Mouse (Mus musculus) midbrain, embryonic 13.5 days (tissue): ENCODE data around the gene Pogz. TPM values are rescaled to one million over a fixed set of nuclear protein-coding genes. Genes with fewer than 3 reads are reported as not detected.
"Not testable (repeated sequence)": the region's sequence is repeated elsewhere in the genome, so short reads cannot be mapped to it uniquely, and the experiment has no call there.

Experiments
- ATAC-seq: fragments of 200-750 bp; cut with Nextera tagmentation; 2 replicates; pipeline ENCODE4 v1.8.0; 2017; ENCODE audit warnings: mild to moderate bottlenecking, moderate TSS enrichment, moderate library complexity
- H3K27ac ChIP-seq: fragments of 300-500 bp; sonication (generic); 2 replicates; pipeline ENCODE4 v1.5.1; 2015; ENCODE audit warnings: inconsistent platforms, mild to moderate bottlenecking, moderate library complexity
- H3K27me3 ChIP-seq: fragments of 300-500 bp; sonication (generic); 2 replicates; pipeline ENCODE4 v1.6.1; 2015; ENCODE audit warnings: mild to moderate bottlenecking, inconsistent platforms
- H3K36me3 ChIP-seq: fragments of 300-500 bp; sonication (generic); 2 replicates; pipeline ENCODE4 v1.6.1; 2015; ENCODE audit warnings: mild to moderate bottlenecking, inconsistent platforms
- H3K4me1 ChIP-seq: fragments of 300-500 bp; sonication (generic); replicated peaks from 2 replicates; pipeline ENCODE4 v1.6.1; 2015; ENCODE audit warnings: inconsistent platforms
- H3K4me2 ChIP-seq: fragments of 300-500 bp; sonication (generic); replicated peaks from 2 replicates; pipeline ENCODE4 v1.6.1; 2015; ENCODE audit warnings: moderate library complexity, mild to moderate bottlenecking, inconsistent platforms
- H3K4me3 ChIP-seq: fragments of 300-500 bp; sonication (generic); replicated peaks from 2 replicates; pipeline ENCODE4 v1.5.1; 2015; ENCODE audit warnings: mild to moderate bottlenecking, inconsistent platforms
- H3K9ac ChIP-seq: fragments of 300-500 bp; sonication (generic); replicated peaks from 2 replicates; pipeline ENCODE4 v1.6.1; 2015; ENCODE audit warnings: mild to moderate bottlenecking, inconsistent platforms
- H3K9me3 ChIP-seq: fragments of 300-500 bp; sonication (generic); 2 replicates; pipeline ENCODE4 v1.6.1; 2016; ENCODE audit warnings: mild to moderate bottlenecking, inconsistent platforms
- WGBS: fragments of 180-500 bp; shearing (Covaris S2); methylation state at CpG from one replicate; pipeline ENCODE4 v1.1.7; 2015; 5-methylcytosine and 5-hydroxymethylcytosine counted together
- polyA plus RNA-seq: library from polyadenylated mRNA; unstranded; fragments of >200 nt; fragmentation: Nextera tagmentation; extraction: Ambion mirVana; gene quantifications from 2 replicates; pipeline ENCODE4 v1.2.1, GENCODE M21; 2015

The Pogz gene
- polyA plus RNA-seq, 1 experiment from 2014 or later, result 26.9 TPM

DNA sequence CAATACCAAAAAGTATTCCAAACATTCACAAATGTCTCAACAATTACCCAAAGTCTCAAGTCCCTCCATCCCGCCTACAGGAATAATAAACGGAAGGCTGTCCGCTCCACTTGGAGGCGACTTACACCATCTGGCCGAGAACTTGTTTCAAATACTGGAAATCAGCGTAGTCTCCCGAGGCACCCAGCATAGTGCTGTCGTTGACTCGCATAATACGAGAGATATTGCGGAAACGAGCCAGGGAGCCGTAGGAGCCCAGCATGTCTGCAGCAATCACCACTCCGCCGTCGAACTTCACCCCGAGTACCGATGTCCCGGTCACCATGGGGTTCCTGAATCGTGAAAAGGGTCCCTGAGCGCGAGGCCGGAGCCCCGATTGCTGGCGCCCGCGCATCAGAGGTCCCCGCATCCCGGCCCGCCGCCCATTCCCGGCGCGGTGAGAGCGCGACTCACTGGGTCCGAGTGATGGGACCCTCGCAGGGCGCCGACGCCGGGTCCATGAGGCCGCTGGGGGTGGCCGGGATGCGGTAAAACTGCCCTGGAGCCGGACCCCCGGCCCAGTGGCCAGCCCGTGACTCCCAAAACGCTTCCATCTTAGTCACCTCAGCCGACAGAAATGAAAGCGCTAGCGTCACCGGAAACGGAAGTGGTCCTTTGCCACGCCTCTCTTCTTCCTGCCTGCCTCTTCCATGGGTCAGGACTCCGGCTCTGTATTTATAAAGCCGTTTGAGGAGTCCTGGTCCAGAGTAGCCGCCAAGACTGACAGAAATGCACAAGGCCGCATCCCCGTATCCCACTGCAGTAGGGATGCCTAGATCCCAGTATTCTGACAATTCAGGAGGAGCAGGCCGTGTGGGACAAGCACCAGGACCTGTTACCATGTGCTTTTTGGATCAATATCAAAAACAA, 49.2 kb downstream of the Pogz start, which contains the start of gene Psmb4:
TSS of gene Psmb4 (minus strand) at position 646 of the 909 bp plus-strand sequence.
- Histone ChIP-seq H3K27ac (peak within 1 kb of the TSS; percentile 87), H3K4me2 (peak within 1 kb of the TSS; percentile 94), H3K4me3 (peak within 1 kb of the TSS; percentile 97), H3K9me3 (no peaks in the 10 kb centered on the region), H3K27me3 (no peaks in the 10 kb centered on the region; the same call in 1 of the 2 replicates), H3K36me3 (peaks cover 37% of the 10 kb centered on the region), H3K9ac (peak within 1 kb of the TSS; percentile 94), H3K4me1 (peaks cover 26% of the 10 kb centered on the region)
- WGBS, result under 1% methylated on average over 61 of the region's 61 CpGs
- peak; percentile 93 for ATAC-seq

DNA sequence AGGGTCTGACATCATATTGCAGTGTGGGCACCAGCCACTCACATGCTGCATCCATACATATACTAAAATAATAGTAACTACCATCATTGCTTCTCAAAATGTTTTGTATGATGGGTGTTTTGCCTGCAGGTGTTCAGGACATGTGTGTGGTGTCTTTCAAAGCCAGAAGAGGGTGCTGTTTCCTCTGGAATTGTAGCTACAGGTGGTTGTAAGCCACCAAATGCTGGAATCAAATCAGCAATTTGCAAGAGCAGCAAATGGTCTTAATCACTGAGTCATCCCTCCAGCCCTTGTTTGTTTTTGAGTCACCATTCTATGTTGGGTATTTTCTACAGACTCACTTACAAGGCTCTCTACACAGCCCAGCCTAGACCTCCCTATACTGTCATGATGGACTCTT, 51.2 kb downstream of the Pogz start:
- Histone ChIP-seq H3K4me2 (no peak overlapping the region), H3K4me3 (no peak overlapping the region)

DNA sequence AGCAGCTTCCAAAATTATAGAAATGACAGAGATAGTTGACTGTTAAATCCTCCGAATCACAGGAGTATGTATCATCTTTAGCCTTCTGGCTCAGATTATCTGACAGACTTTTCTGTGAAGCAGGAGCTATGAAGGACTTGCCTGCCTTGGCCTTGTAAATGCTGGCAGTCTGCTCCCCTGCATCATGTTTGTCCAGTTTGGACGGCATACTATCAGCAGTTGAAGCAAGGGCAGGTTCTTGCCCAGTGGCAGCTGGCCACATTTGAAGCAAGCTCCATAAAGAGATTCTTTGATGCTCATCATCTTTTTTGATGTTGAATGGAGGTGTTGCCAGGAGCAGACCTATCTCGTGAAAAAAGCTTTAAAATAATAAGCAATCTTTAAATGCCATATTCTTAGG, 56.7 kb downstream of the Pogz start:
- 69% methylated on average over 3 of the region's 3 CpGs for WGBS

More for the DNA sequence above, 51.2 kb downstream of the Pogz start:
- ATAC-seq, result no peak
- Histone ChIP-seq H3K27me3 (peaks cover 3% of the 10 kb centered on the region; the same call in 1 of the 2 replicates), H3K27ac (no peak overlapping the region), H3K4me1 (peaks cover 26% of the 10 kb centered on the region), H3K36me3 (peaks cover 17% of the 10 kb centered on the region), H3K9ac (no peak overlapping the region), H3K9me3 (no peaks in the 10 kb centered on the region)

DNA sequence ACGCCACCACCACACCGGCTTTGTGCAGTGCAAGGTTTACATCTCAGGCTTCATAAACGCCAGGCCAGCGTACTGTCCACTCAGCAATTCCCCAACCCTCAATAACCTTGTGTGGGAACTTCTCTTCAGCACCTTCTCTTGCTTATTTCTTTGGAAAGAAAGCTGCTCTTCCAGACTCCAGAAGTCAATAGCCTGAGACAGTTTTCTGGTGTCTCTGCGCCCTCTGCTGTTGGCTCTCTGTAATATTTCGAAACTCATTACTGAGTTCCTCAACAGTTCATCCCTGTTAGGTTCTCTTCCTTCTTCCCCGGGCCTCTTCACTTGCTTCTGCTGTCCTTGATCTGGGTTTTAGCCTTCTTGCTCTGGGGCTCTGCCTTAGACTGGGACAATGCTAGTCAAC, 65.4 kb downstream of the Pogz start:
- Histone ChIP-seq H3K4me2 (no peak overlapping the region), H3K9ac (no peak overlapping the region), H3K27me3 (no peaks in the 10 kb centered on the region), H3K27ac (no peak overlapping the region), H3K9me3 (no peaks in the 10 kb centered on the region), H3K36me3 (no peaks in the 10 kb centered on the region), H3K4me3 (no peak overlapping the region), H3K4me1 (no peaks in the 10 kb centered on the region)
- no peak for ATAC-seq
- 20% methylated on average over 7 of the region's 7 CpGs for WGBS

More for the DNA sequence above, 56.7 kb downstream of the Pogz start:
- Histone ChIP-seq H3K9ac (no peak overlapping the region), H3K4me3 (no peak overlapping the region), H3K4me2 (no peak overlapping the region), H3K36me3 (no peaks in the 10 kb centered on the region), H3K9me3 (no peaks in the 10 kb centered on the region), H3K27ac (no peak overlapping the region), H3K27me3 (peaks cover 3% of the 10 kb centered on the region; the same call in 1 of the 2 replicates), H3K4me1 (no peaks in the 10 kb centered on the region)
- ATAC-seq, result no peak

DNA sequence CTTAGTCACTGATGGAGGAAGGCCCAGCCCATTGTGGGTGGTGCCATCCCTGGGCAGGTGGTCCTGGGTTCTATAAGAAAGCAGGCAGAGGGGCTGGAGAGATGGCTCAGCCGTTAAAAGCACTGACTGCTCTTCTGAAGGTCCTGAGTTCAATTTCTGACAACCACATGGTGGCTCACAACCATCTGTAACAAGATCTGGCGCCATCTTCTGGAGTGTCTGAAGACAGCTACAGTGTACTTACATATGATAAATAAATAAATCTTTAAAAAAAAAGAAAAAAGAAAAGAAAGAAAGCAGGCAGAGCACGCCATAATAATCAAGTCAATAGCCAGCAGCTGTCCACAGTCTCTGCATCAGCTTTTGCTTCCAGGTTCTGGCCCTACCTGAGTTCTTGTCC, 67.4 kb downstream of the Pogz start:
- ATAC-seq, H3K9me3 ChIP-seq, H3K4me2 ChIP-seq, H3K4me1 ChIP-seq, H3K27me3 ChIP-seq, H3K4me3 ChIP-seq, H3K9ac ChIP-seq, H3K27ac ChIP-seq, H3K36me3 ChIP-seq: not testable (repeated sequence)
- WGBS, result 57% methylated on average over 3 of the region's 3 CpGs

DNA sequence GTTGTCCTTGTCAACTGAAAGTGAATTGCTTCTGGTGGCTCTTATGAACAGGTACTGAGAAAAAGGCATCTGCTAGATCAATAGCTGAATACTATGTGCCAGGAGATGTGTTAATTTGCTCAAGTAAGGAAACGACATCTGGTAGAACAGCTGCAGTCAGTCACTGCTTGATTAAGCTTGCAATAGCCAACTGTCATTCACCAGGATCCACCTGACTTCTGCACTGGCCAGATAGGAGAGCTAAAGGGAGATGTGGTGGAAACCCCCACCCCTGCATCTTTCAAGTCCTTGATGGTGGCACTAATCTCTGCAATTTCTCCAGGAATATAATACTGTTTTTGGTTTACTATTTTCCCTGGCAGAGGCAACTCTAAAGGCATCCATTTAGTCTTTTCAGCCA, 69.1 kb downstream of the Pogz start:
- no peak overlapping the region for H3K4me3 ChIP-seq
- H3K27me3 ChIP-seq, result no peaks in the 10 kb centered on the region
- H3K9ac ChIP-seq, result no peak overlapping the region
- ATAC-seq, result no peak
- H3K4me1 ChIP-seq, result no peaks in the 10 kb centered on the region
- no peaks in the 10 kb centered on the region for H3K9me3 ChIP-seq
- 65% methylated on average over 1 of the region's 1 CpGs for WGBS
- H3K27ac ChIP-seq, result no peak overlapping the region
- H3K36me3 ChIP-seq, result no peaks in the 10 kb centered on the region
- H3K4me2 ChIP-seq, result no peak overlapping the region

DNA sequence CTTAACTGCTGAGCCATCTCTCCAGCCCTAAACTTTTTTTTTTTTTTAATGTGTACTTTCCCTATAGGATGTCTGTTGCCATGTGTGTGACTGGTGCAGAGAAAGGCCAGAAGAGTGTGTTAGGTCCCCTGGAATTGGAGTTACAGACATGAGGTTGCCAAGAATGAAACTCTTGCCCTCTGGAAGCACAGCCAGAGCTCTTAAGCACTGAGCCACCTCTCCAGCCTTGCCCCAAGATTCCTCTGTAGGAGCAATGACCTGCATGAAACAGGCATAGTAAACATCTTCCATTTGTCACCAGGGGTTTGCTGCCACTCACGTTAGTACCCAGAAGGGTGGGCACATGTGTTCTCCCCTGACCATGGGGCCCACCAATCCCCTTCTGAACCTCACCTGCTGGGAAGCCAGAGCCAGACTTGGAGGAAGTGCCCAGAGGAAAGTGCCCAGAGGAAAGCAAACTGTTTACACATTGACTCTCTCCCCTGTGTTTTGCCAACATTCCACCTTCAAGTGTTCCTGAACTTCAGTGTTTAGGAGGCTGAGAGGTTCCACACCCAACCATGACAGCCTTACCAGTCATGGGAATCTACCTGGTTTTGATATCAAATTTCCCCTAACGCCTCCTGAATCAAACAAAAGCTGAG, 73.8 kb downstream of the Pogz start:
- ATAC-seq, result no peak
- Histone ChIP-seq H3K4me3 (no peak overlapping the region), H3K4me2 (no peak overlapping the region), H3K27ac (no peak overlapping the region), H3K27me3 (no peaks in the 10 kb centered on the region), H3K9ac (no peak overlapping the region), H3K4me1 (no peaks in the 10 kb centered on the region), H3K9me3 (no peaks in the 10 kb centered on the region), H3K36me3 (no peaks in the 10 kb centered on the region)
- WGBS, result 78% methylated on average over 2 of the region's 2 CpGs

DNA sequence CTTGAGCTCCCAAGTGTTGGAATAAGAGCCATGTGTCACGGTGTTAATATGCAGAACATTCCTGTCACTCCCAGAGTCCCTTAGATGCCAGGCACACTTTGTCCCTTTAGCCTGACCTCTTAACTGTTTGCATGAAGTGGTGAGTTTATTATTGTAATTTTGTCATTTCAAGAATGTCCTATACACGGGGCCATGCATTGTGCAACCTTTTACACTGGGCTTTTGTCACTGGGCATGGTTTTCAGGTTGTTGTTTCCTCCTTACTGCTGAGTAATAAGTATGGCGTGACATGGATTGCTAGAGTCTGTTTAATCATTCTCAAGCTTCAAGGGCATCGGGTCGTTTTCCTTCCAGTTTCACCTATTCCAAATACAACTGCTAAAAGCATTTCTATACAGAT, 76.4 kb downstream of the Pogz start:
- no peak overlapping the region for H3K9ac ChIP-seq
- H3K27ac ChIP-seq, result no peak overlapping the region
- no peaks in the 10 kb centered on the region for H3K36me3 ChIP-seq
- H3K9me3 ChIP-seq, result no peaks in the 10 kb centered on the region
- ATAC-seq, result no peak
- H3K4me2 ChIP-seq, result no peak overlapping the region
- H3K4me3 ChIP-seq, result no peak overlapping the region
- WGBS, result 78% methylated on average over 5 of the region's 5 CpGs
- 0 out of 2 replicates have a peak, but pooled peaks cover 3% of the 10 kb centered on the region for H3K4me1 ChIP-seq
- no peaks in the 10 kb centered on the region for H3K27me3 ChIP-seq

DNA sequence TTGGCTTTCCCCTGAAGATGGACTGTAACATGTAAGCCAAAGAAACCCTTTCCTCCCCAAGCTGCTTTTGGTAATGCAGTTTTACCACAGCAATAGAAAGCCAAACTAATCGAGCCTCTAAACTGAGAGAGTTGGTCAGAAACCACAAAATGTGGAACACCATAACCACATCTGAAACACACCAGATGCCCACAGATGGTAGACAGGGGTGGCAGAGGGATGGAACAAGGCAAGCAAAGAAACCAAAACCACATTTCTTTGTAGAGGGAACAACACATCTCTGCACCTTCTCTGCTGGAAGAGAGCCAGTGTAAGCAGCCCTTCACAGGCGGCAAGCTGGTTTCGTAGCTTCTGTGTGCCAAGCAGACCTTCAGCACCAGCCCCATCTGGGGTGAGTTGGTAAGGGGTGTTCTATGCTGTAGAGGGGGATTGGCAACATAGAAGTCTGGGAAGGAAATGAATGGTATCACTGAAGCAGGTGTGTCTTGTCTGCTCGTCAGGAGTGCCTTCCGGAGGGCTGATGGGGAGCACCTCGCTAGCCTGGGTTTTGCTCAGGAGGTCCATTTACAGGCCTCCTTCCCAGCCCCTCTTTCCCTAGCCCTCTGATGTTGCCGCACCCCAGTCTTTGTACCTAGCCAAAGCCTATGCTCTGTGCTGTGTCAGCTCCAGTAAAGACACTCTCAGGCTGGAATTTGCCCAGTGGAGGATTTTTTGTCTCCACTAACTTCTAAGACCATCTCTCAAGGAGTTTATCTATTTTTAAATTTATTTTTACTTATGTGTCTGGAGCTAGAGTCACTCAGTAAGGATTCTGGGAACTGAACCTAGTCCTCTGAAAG, 78.8 kb downstream of the Pogz start:
- Histone ChIP-seq H3K9ac (no peak overlapping the region), H3K27me3 (no peaks in the 10 kb centered on the region), H3K9me3 (no peaks in the 10 kb centered on the region), H3K27ac (no peak overlapping the region), H3K4me2 (no peak overlapping the region), H3K36me3 (no peaks in the 10 kb centered on the region), H3K4me1 (0 out of 2 replicates have a peak, but pooled peaks cover 3% of the 10 kb centered on the region), H3K4me3 (no peak overlapping the region)
- no peak for ATAC-seq
- 92% methylated on average over 7 of the region's 7 CpGs for WGBS

DNA sequence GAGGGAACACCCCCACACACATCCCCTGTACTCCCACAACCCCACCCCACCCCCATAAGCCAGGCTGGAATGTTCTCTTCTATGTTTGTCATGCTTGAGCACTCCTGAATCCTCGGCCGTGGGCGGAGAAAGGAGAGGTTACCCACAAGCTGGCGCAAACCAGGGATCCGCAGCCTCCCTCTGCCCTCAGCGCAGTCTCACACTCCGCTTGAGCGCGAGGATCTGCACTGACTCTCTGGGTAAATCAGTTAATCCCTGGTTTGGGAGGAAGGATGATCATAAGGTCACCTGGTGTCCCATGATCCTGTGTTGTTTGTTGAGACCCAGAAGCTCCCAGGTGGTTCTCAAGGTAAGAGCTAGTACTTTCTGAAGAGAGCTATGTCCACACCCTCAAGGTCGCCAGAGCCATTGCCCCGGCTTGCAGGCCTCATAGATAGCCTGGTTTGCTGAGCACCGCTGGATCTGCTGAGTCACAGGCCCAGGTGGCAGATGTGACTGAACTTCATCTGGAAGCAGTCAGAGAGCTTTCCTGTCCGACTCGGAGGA, 80.5 kb downstream of the Pogz start:
- H3K27ac ChIP-seq, result no peak overlapping the region
- 0 out of 2 replicates have a peak, but pooled peaks cover 3% of the 10 kb centered on the region for H3K4me1 ChIP-seq
- WGBS, result 34% methylated on average over 14 of the region's 14 CpGs
- H3K9me3 ChIP-seq, result no peaks in the 10 kb centered on the region
- H3K4me3 ChIP-seq, result no peak overlapping the region
- 0 out of 2 replicates have a peak overlapping the region, but pooled peaks have one; percentile 7 for H3K9ac ChIP-seq
- no peak for ATAC-seq
- no peak overlapping the region for H3K4me2 ChIP-seq
- no peaks in the 10 kb centered on the region for H3K36me3 ChIP-seq
- H3K27me3 ChIP-seq, result no peaks in the 10 kb centered on the region

DNA sequence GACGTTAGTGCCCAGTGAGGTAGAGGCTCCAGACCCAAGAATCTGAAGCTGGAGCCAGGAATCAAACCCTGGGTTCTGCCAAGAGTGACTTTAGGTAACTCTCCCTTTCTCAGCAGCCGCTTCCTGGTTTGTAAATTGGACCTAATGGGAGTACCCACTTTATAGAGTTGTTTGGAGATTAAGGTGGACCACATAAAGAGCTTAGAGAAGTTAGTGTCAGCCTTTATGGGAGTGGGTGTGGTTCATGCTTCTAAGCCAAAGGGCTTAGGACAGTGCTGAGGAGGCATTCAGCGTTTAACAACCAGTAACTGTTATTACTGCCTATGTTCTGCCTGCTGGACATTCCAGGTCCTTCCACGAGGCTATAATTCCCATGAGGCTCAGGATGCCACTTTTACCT, 81.5 kb downstream of the Pogz start:
- H3K27ac ChIP-seq, result no peak overlapping the region
- ATAC-seq, result no peak
- H3K9me3 ChIP-seq, result no peaks in the 10 kb centered on the region
- no peaks in the 10 kb centered on the region for H3K27me3 ChIP-seq
- H3K4me1 ChIP-seq, result 0 out of 2 replicates have a peak, but pooled peaks cover 3% of the 10 kb centered on the region
- no peaks in the 10 kb centered on the region for H3K36me3 ChIP-seq
- H3K4me3 ChIP-seq, result no peak overlapping the region
- no peak overlapping the region for H3K9ac ChIP-seq
- 84% methylated on average over 4 of the region's 4 CpGs for WGBS
- H3K4me2 ChIP-seq, result no peak overlapping the region
